Mouse (Mus musculus) lung, postnatal 0 days (tissue): ENCODE measurements around the gene Nt5c3b.

Experiments used
- CTCF ChIP-seq: IDR thresholded peaks from 2 replicates; pipeline ENCODE4 v1.5.1; 2016; ENCODE audit warnings: antibody characterized with exemption, mild to moderate bottlenecking
- EP300 ChIP-seq: IDR thresholded peaks from 2 replicates; pipeline ENCODE4 v1.6.1; 2016; ENCODE audit warnings: antibody characterized with exemption, mild to moderate bottlenecking, control low read depth

- no peak for TF ChIP-seq CTCF
- TF ChIP-seq EP300 = no peak
These were observed 63.6 kb downstream of the Nt5c3b start for GRCm38 (mm10) chr11:100377989-100378388.
